Mouse (Mus musculus) bone marrow, adult 2 months (tissue): ENCODE measurements at regions not wholly inside any gene's neighbourhood (a gene's known extent, or its start where the extent isn't known, plus 50 kb on each side); places are given as distances from the start of the nearest gene placed in this dataset.

Experiments used
- H3K27ac ChIP-seq: fragments of 200-500 bp; 2 replicates; pipeline ENCODE4 v1.5.1; 2012; ENCODE audit warnings: low read depth, mild to moderate bottlenecking, control low read depth, inconsistent platforms, low read length; ENCODE audit not compliant: control insufficient read depth, poor library complexity, insufficient read depth
- H3K4me1 ChIP-seq: fragments of 200-500 bp; 2 replicates; pipeline ENCODE4 v1.6.1; 2011; ENCODE audit warnings: low read length; ENCODE audit not compliant: control insufficient read depth, insufficient read depth
- H3K4me3 ChIP-seq: fragments of 200-500 bp; replicated peaks from 2 replicates; pipeline ENCODE3; 2011; ENCODE audit warnings: mild to moderate bottlenecking, low read depth, low read length, control low read depth; ENCODE audit not compliant: control insufficient read depth
- CTCF ChIP-seq: fragments of 200-500 bp; IDR thresholded peaks from 2 replicates; pipeline ENCODE4 v1.5.1; 2011; ENCODE audit warnings: low read length, control low read depth; ENCODE audit not compliant: control insufficient read depth, insufficient read depth
- POLR2A ChIP-seq: fragments of 200-500 bp; IDR thresholded peaks from 2 replicates; pipeline ENCODE4 v1.6.1; 2011; ENCODE audit warnings: low read depth, mild to moderate bottlenecking, control low read depth, low read length, borderline replicate concordance; ENCODE audit not compliant: control insufficient read depth
- WGBS: fragments of 180-500 bp; shearing (Covaris S2); methylation state at CpG from one replicate; pipeline ENCODE4 v1.1.7; 2018; 5-methylcytosine and 5-hydroxymethylcytosine counted together

DNA sequence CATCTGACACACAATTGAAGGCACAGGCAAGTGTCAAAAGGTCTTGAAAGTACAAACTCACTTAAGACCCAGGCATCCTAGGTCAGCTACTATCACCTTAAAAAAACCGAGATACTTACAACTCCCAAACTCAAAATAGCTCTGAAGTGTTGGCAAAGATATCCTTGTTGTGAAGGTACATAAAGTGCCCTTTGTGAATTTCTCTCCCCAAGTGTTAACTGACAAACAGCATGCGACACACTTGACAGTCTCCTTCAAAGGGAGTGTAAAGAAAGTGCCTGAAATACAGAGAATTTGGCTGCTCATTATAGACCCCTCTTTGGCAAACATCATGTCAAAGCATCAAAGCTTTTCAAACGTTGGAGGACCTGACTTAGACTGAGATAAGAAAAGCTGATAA, 2634.2 kb downstream of the 9330182O14Rik start:
- WGBS, result 59% methylated on average over 3 of the region's 3 CpGs
- no peak overlapping the region for H3K27ac ChIP-seq
- no peak for TF ChIP-seq CTCF
- no peak for TF ChIP-seq POLR2A
- no peak overlapping the region for H3K4me3 ChIP-seq
- H3K4me1 ChIP-seq, result no peaks in the 10 kb centered on the region

GRCm38 (mm10) chr15:42779903-42780302, 2645.7 kb downstream of the 9330182O14Rik start:
- TF ChIP-seq CTCF, result no peak
- TF ChIP-seq POLR2A, result no peak
- H3K27ac ChIP-seq, result no peak overlapping the region
- H3K4me1 ChIP-seq, result no peaks in the 10 kb centered on the region
- H3K4me3 ChIP-seq, result no peak overlapping the region

- Histone ChIP-seq H3K4me1 (no peaks in the 10 kb centered on the region), H3K27ac (no peak overlapping the region), H3K4me3 (no peak overlapping the region)
- WGBS, result 81% methylated on average over 1 of the region's 1 CpGs
- TF ChIP-seq CTCF (no peak), POLR2A (no peak)
Observed at GRCm38 (mm10) chr15:42801217-42801616, 2667.1 kb downstream of the 9330182O14Rik start.

GRCm38 (mm10) chr15:42810871-42811490, 2676.8 kb downstream of the 9330182O14Rik start:
- Histone ChIP-seq H3K27ac (no peak overlapping the region), H3K4me1 (no peaks in the 10 kb centered on the region), H3K4me3 (no peak overlapping the region)
- TF ChIP-seq CTCF (no peak), POLR2A (no peak)
- 69% methylated on average over 1 of the region's 1 CpGs for WGBS

DNA sequence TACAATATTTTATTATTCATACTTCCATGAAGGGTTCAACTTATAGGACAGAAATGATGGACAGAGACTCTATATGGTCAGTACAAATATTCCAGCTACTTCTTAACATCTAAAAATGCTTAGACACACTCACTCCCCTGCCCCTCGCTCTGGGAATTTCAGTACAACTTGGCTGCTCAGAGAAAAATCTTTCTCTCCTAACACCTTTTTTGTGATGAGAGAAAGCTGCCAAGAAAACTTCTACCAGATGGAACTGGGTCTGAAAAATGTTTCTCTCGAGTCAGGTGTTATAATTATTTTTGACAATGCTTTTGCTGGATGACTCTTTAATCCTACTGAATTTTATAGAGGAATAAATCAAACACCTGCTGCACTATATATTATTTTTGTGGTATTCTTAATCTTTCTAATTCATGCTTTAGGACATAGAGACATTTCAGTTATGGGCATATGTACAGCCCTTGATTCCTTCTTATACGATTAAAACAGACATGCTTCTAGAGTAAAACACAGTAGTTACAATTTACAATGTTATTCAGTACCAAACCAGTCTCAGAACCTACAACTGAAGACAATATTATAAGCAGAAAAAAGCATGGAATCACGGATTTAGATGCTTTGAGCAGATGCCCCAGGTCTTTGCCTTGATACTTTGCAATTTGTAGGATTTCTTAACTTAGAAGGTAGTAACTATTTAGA, 2681.0 kb downstream of the 9330182O14Rik start:
- WGBS, result 65% methylated on average over 4 of the region's 4 CpGs
- Histone ChIP-seq H3K4me1 (no peaks in the 10 kb centered on the region), H3K27ac (no peak overlapping the region), H3K4me3 (no peak overlapping the region)
- TF ChIP-seq POLR2A (no peak), CTCF (no peak)

DNA sequence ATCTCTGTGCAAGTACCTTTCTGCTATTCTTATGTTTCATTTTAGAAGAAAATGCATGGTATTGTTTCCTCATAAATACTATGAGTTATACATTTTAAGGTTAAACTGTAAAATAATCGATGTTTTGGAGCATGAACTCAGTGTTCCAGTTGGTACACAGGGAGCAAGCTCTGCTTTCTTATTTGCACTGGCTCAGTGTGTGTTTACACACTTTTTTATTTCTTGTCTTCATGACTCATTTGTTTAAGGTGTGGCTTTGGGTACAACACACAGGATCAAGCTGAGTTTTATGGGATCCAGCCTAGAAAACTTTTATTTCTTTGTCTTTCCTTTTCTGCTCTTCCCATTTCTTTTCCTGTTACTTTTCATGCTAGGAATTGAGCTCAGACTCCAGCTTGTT, 2704.7 kb downstream of the 9330182O14Rik start:
- no peak for TF ChIP-seq CTCF
- TF ChIP-seq POLR2A, result no peak
- no peak overlapping the region for H3K27ac ChIP-seq
- H3K4me3 ChIP-seq, result no peak overlapping the region
- H3K4me1 ChIP-seq, result no peaks in the 10 kb centered on the region
- 77% methylated on average over 1 of the region's 1 CpGs for WGBS

DNA sequence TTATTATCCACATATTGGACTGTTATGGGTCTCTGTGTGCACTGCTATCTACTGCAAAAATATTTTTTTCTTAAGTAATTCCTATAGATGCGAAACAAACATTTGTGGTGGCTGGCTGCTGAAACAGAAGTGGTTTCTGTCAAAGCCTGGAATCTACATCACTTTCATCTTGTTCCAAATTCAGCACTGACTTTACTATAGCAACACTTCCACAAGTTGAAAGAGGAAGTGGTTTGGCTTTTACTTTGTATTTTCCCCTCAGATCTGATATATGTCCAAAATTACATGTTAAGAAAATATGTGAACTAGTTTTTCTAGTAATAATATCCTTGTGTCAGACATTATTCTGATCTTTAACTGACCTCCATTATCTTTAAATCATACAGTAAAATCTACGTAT, 2715.8 kb downstream of the 9330182O14Rik start:
- TF ChIP-seq POLR2A (no peak), CTCF (no peak)
- 45% methylated on average over 2 of the region's 2 CpGs for WGBS
- Histone ChIP-seq H3K4me3 (no peak overlapping the region), H3K27ac (no peak overlapping the region), H3K4me1 (no peaks in the 10 kb centered on the region)

- Histone ChIP-seq H3K4me1 (no peaks in the 10 kb centered on the region), H3K27ac (no peak overlapping the region), H3K4me3 (no peak overlapping the region)
- no peak for TF ChIP-seq CTCF
- 83% methylated on average over 2 of the region's 2 CpGs for WGBS
Observed at GRCm38 (mm10) chr15:42872491-42872890, 2738.3 kb downstream of the 9330182O14Rik start.
